Mouse (Mus musculus): ENCODE results near the gene Nostrin.

GRCm38 (mm10) chr2:69234976-69235678, 99.5 kb downstream of the Nostrin start:
- TF ChIP-seq CTCF (IDR thresholded peaks at IDR 0.05; ENCODE audit: control insufficient read depth, insufficient read depth, low read length) (no peak), POLR2A (IDR thresholded peaks at IDR 0.05; ENCODE audit: borderline replicate concordance, control insufficient read depth, low read depth, low read length) (no peak)
